Mouse (Mus musculus) thymus, adult 2 months (tissue): ENCODE data around the gene Rps28.

Experiments used
- CTCF ChIP-seq: fragments of 200-500 bp; IDR thresholded peaks from 2 replicates; pipeline ENCODE4 v1.5.1; 2012; ENCODE audit warnings: mild to moderate bottlenecking, control low read depth, low read length, moderate library complexity, borderline replicate concordance; ENCODE audit not compliant: control insufficient read depth, poor library complexity, insufficient read depth; ENCODE audit errors: extremely low read depth
- POLR2A ChIP-seq: fragments of 200-500 bp; IDR thresholded peaks from 2 replicates; pipeline ENCODE4 v1.6.1; 2012; ENCODE audit warnings: mild to moderate bottlenecking, low read length, control low read depth, moderate library complexity; ENCODE audit not compliant: control insufficient read depth, poor library complexity, insufficient read depth; ENCODE audit errors: extremely low read depth

- TF ChIP-seq CTCF (no peak), POLR2A (no peak)
Observed at GRCm38 (mm10) chr17:33773871-33774572, 50.3 kb downstream of the Rps28 start.
